23 mouse cellular contexts compared by ENCODE assay signal in the genomic region with DNA sequence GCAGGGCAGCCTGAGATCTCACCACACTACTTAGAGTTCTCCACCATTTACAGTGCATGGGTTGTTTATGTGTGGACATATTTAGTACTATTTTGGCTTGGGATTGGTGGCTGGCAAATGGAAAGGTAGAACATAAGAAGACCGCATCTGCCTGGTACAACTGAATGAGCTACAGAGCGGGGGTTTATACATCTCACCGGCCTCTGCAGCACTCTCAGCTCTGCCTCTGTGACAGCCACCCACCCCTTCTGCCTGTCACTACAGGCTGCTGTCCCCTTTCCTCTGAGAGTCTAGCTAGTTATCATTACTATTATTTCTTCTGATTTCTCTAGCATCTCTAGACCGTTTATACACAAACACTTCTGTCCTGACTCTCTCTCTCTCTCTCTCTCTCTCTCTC.
DNase-seq lines count a peak whose midpoint lies in the region; ATAC-seq lines count a peak whose summit lies in the region.
"Had no signal": no experiment of that assay in that cellular context is flagged by ENCODE, and none has a peak within 500 bp of the region (broad histone marks: within the 10 kb centered on the region; RNA-seq: fewer than 3 reads in every experiment).

No protein-coding gene starts in this region.

- peak; percentile 76 for ATAC-seq in frontal cortex, adult (ENCODE audit: low TSS enrichment)
- ATAC-seq in hindbrain, embryonic 13.5 days (ENCODE audit: low FRiP score) = no peak
- ATAC-seq in hindbrain, embryonic 14.5 days (ENCODE audit: low FRiP score) = no peak
- ATAC-seq: CD4-positive, CD25-positive, alpha-beta regulatory T cell, adult 4 months; forebrain, embryonic 13.5 days; forebrain, embryonic 16.5 days; intestine, embryonic 15.5 days had no signal

- H3K27me3 ChIP-seq in hindbrain, embryonic 13.5 days = no peaks in the 10 kb centered on the region
- no peaks in the 10 kb centered on the region for H3K27me3 ChIP-seq in hindbrain, embryonic 14.5 days (ENCODE audit: control insufficient read depth, insufficient read depth, low read length)
- H3K27me3 ChIP-seq: heart, embryonic 12.5 days; heart, embryonic 15.5 days; hindbrain, embryonic 15.5 days; intestine, embryonic 15.5 days had no signal

- H3K36me3 ChIP-seq in hindbrain, embryonic 13.5 days = no peaks in the 10 kb centered on the region
- H3K36me3 ChIP-seq in hindbrain, embryonic 14.5 days (replicated peaks; ENCODE audit: control insufficient read depth, insufficient read depth) = no peaks in the 10 kb centered on the region
- H3K36me3 ChIP-seq: forebrain, embryonic 10.5 days; heart, embryonic 12.5 days; heart, embryonic 15.5 days; hindbrain, embryonic 15.5 days; intestine, embryonic 15.5 days had no signal

- H3K4me1 ChIP-seq in hindbrain, embryonic 13.5 days (replicated peaks) = peaks cover 79% of the 10 kb centered on the region
- peaks cover 56% of the 10 kb centered on the region for H3K4me1 ChIP-seq in hindbrain, embryonic 14.5 days (replicated peaks; ENCODE audit: control insufficient read depth, insufficient read depth, low read length)

- no peak overlapping the region for H3K4me2 ChIP-seq in hindbrain, embryonic 13.5 days
- no peak overlapping the region for H3K4me2 ChIP-seq in hindbrain, embryonic 14.5 days (replicated peaks)
- H3K4me2 ChIP-seq: forebrain, embryonic 13.5 days; heart, embryonic 12.5 days; heart, embryonic 15.5 days; hindbrain, embryonic 15.5 days; intestine, embryonic 15.5 days had no signal

- H3K4me3 ChIP-seq in hindbrain, embryonic 13.5 days = no peak overlapping the region
- no peak overlapping the region for H3K4me3 ChIP-seq in hindbrain, embryonic 14.5 days (replicated peaks; ENCODE audit: low read length)
- H3K4me3 ChIP-seq: forebrain, embryonic 10.5 days; forebrain, embryonic 13.5 days; heart, embryonic 12.5 days; heart, embryonic 15.5 days; hindbrain, embryonic 15.5 days; intestine, embryonic 15.5 days had no signal

- 82% methylated on average over 4 of the region's 4 CpGs for WGBS in hindbrain, embryonic 13.5 days
- 91% methylated on average over 4 of the region's 4 CpGs for WGBS in hindbrain, embryonic 14.5 days

- DNase-seq in frontal cortex, postnatal 25 days (ENCODE audit: low spot score in 2 of 2) = no peak
- DNase-seq in hindbrain, embryonic 14.5 days (ENCODE audit: low spot score) = no peak
- peak; percentile 50 for DNase-seq in right cerebral cortex, adult 18-20 months
- no peak for DNase-seq in right cerebral cortex, postnatal 25 days
- DNase-seq: adrenal gland, adult 2 months; adrenal gland, postnatal 14 days; cerebellum, adult 18-20 months; cerebellum, postnatal 10 days; gastrocnemius, postnatal 25 days; heart, adult 18-20 months; heart, postnatal 10 days; heart, postnatal 36 days; kidney, adult 11 months had no signal

- no peaks in the 10 kb centered on the region for H3K9me3 ChIP-seq in hindbrain, embryonic 13.5 days
- no peaks in the 10 kb centered on the region for H3K9me3 ChIP-seq in hindbrain, embryonic 14.5 days (ENCODE audit: control insufficient read depth, low read length)
- H3K9me3 ChIP-seq: forebrain, embryonic 10.5 days; forebrain, embryonic 13.5 days; heart, embryonic 12.5 days; heart, embryonic 15.5 days; hindbrain, embryonic 15.5 days; intestine, embryonic 15.5 days had no signal

- no peak overlapping the region for H3K9ac ChIP-seq in hindbrain, embryonic 13.5 days
- no peak overlapping the region for H3K9ac ChIP-seq in hindbrain, embryonic 14.5 days
- H3K9ac ChIP-seq: forebrain, embryonic 13.5 days; heart, embryonic 12.5 days; heart, embryonic 15.5 days; hindbrain, embryonic 15.5 days; intestine, embryonic 15.5 days had no signal

- peak overlapping the region; percentile 76 for H3K27ac ChIP-seq in hindbrain, embryonic 13.5 days
- H3K27ac ChIP-seq in hindbrain, embryonic 14.5 days = no peak overlapping the region
- H3K27ac ChIP-seq: forebrain, embryonic 10.5 days; forebrain, embryonic 13.5 days; heart, embryonic 15.5 days; intestine, embryonic 15.5 days had no signal
